15 mouse cellular contexts compared by ENCODE assay signal in genomic region chr17:5551136-5551535, GRCm38 (mm10).
"Had no signal": no experiment of that assay in that cellular context is flagged by ENCODE, and none has a peak within 500 bp of the region (broad histone marks: within the 10 kb centered on the region; RNA-seq: fewer than 3 reads in every experiment).

No protein-coding gene starts in this region.

- H3K4me3 ChIP-seq: midbrain, embryonic 10.5 days; midbrain, embryonic 12.5 days; myocyte; neural tube, embryonic 13.5 days; neural tube, embryonic 15.5 days; stomach, embryonic 15.5 days had no signal

- DNase-seq: lung, adult 18-20 months; lung, embryonic 14.5 days; lung, postnatal 10 days; lung, postnatal 4 days; midbrain, embryonic 14.5 days; thymus, adult 2 months; thymus, postnatal 36 days had no signal

- H3K27ac ChIP-seq: midbrain, embryonic 10.5 days; midbrain, embryonic 12.5 days; neural tube, embryonic 13.5 days; neural tube, embryonic 15.5 days; stomach, embryonic 15.5 days; stomach, postnatal 0 days had no signal

- ATAC-seq: midbrain, embryonic 16.5 days had no signal
